Mouse (Mus musculus): ENCODE results near the gene Fancc. TPM values are rescaled to one million over a fixed set of nuclear protein-coding genes. Genes with fewer than 3 reads are reported as not detected.

Gene Fancc
- polyA plus RNA-seq, 1 experiment from 2014 or later: 28.7 TPM

GRCm38 (mm10) chr13:63309563-63309962 is 187.5 kb downstream of the Fancc start:
- H3K27ac ChIP-seq: no peak overlapping the region
- no peak overlapping the region for H3K4me3 ChIP-seq
- H3K4me2 ChIP-seq: no peak overlapping the region
- H3K9ac ChIP-seq: no peak overlapping the region
- 68% methylated on average over 3 of the region's 3 CpGs for WGBS
- H3K27me3 ChIP-seq: no peaks in the 10 kb centered on the region
- ATAC-seq (ENCODE audit: borderline replicate concordance, extremely low read depth, low FRiP score, low TSS enrichment): no peak
- H3K9me3 ChIP-seq: no peaks in the 10 kb centered on the region
- 0 out of 2 replicates have a peak, but pooled peaks cover 6% of the 10 kb centered on the region for H3K36me3 ChIP-seq
- H3K4me1 ChIP-seq: 0 out of 2 replicates have a peak, but pooled peaks cover 4% of the 10 kb centered on the region

- H3K27ac ChIP-seq: no peak overlapping the region
- no peak overlapping the region for H3K4me3 ChIP-seq
- peaks cover 33% of the 10 kb centered on the region for H3K36me3 ChIP-seq
- 76% methylated on average over 5 of the region's 5 CpGs for WGBS
- H3K9me3 ChIP-seq: no peaks in the 10 kb centered on the region
- H3K4me2 ChIP-seq: no peak overlapping the region
- ATAC-seq (ENCODE audit: borderline replicate concordance, extremely low read depth, low FRiP score, low TSS enrichment): no peak; the same call in 1 of the 2 replicates
- no peak overlapping the region for H3K9ac ChIP-seq
- H3K4me1 ChIP-seq: 0 out of 2 replicates have a peak, but pooled peaks cover 4% of the 10 kb centered on the region
- no peaks in the 10 kb centered on the region for H3K27me3 ChIP-seq
Observed at GRCm38 (mm10) chr13:63306768-63307167, 190.3 kb downstream of the Fancc start.

GRCm38 (mm10) chr13:63305160-63306011 is 191.7 kb downstream of the Fancc start:
- no peaks in the 10 kb centered on the region for H3K9me3 ChIP-seq
- no peak overlapping the region for H3K4me2 ChIP-seq
- peaks cover 47% of the 10 kb centered on the region for H3K36me3 ChIP-seq
- no peak overlapping the region for H3K4me3 ChIP-seq
- 0 out of 2 replicates have a peak, but pooled peaks cover 4% of the 10 kb centered on the region for H3K4me1 ChIP-seq
- peak; percentile 15; the same call in 1 of the 2 replicates for ATAC-seq (ENCODE audit: borderline replicate concordance, extremely low read depth, low FRiP score, low TSS enrichment)
- no peak overlapping the region for H3K9ac ChIP-seq
- WGBS: 66% methylated on average over 16 of the region's 16 CpGs
- H3K27ac ChIP-seq: 0 out of 2 replicates have a peak overlapping the region, but pooled peaks have one; percentile 6
- no peaks in the 10 kb centered on the region for H3K27me3 ChIP-seq

GRCm38 (mm10) chr13:63304799-63305159 is 192.3 kb downstream of the Fancc start:
- Histone ChIP-seq H3K4me2 (no peak overlapping the region), H3K9me3 (no peaks in the 10 kb centered on the region), H3K27me3 (no peaks in the 10 kb centered on the region), H3K4me3 (no peak overlapping the region), H3K4me1 (0 out of 2 replicates have a peak, but pooled peaks cover 4% of the 10 kb centered on the region), H3K9ac (no peak overlapping the region), H3K27ac (no peak overlapping the region), H3K36me3 (peaks cover 53% of the 10 kb centered on the region)
- no peak for ATAC-seq (ENCODE audit: borderline replicate concordance, extremely low read depth, low FRiP score, low TSS enrichment)
- 61% methylated on average over 3 of the region's 3 CpGs for WGBS

- Histone ChIP-seq H3K4me2 (no peak overlapping the region), H3K9me3 (no peaks in the 10 kb centered on the region), H3K36me3 (peaks cover 56% of the 10 kb centered on the region), H3K4me3 (no peak overlapping the region), H3K27ac (no peak overlapping the region), H3K27me3 (no peaks in the 10 kb centered on the region), H3K9ac (no peak overlapping the region), H3K4me1 (0 out of 2 replicates have a peak, but pooled peaks cover 4% of the 10 kb centered on the region)
- 0 out of 2 replicates have a peak, but pooled peaks have one; percentile 9 for ATAC-seq (ENCODE audit: borderline replicate concordance, extremely low read depth, low FRiP score, low TSS enrichment)
- 42% methylated on average over 6 of the region's 6 CpGs for WGBS
Observed at GRCm38 (mm10) chr13:63304124-63304792, 192.8 kb downstream of the Fancc start.

- Histone ChIP-seq H3K9me3 (no peaks in the 10 kb centered on the region), H3K27ac (no peak overlapping the region), H3K9ac (no peak overlapping the region), H3K4me2 (no peak overlapping the region), H3K36me3 (peaks cover 75% of the 10 kb centered on the region), H3K4me3 (no peak overlapping the region), H3K4me1 (0 out of 2 replicates have a peak, but pooled peaks cover 4% of the 10 kb centered on the region), H3K27me3 (no peaks in the 10 kb centered on the region)
- WGBS: 91% methylated on average over 5 of the region's 5 CpGs
- ATAC-seq (ENCODE audit: borderline replicate concordance, extremely low read depth, low FRiP score, low TSS enrichment): no peak
Observed at GRCm38 (mm10) chr13:63302381-63302780, 194.7 kb downstream of the Fancc start.

GRCm38 (mm10) chr13:63301764-63302209 is 195.3 kb downstream of the Fancc start:
- no peak overlapping the region for H3K4me2 ChIP-seq
- H3K4me3 ChIP-seq: no peak overlapping the region
- H3K36me3 ChIP-seq: peaks cover 81% of the 10 kb centered on the region
- H3K4me1 ChIP-seq: 0 out of 2 replicates have a peak, but pooled peaks cover 4% of the 10 kb centered on the region
- H3K27ac ChIP-seq: no peak overlapping the region
- 51% methylated on average over 3 of the region's 3 CpGs for WGBS
- H3K9ac ChIP-seq: no peak overlapping the region
- no peaks in the 10 kb centered on the region for H3K9me3 ChIP-seq
- H3K27me3 ChIP-seq: no peaks in the 10 kb centered on the region
- ATAC-seq (ENCODE audit: borderline replicate concordance, extremely low read depth, low FRiP score, low TSS enrichment): no peak

- 78% methylated on average over 7 of the region's 7 CpGs for WGBS
- Histone ChIP-seq H3K9me3 (no peaks in the 10 kb centered on the region), H3K4me2 (no peak overlapping the region), H3K9ac (no peak overlapping the region), H3K4me3 (no peak overlapping the region), H3K4me1 (0 out of 2 replicates have a peak, but pooled peaks cover 4% of the 10 kb centered on the region), H3K36me3 (peaks cover 90% of the 10 kb centered on the region), H3K27ac (no peak overlapping the region), H3K27me3 (no peaks in the 10 kb centered on the region)
- ATAC-seq (ENCODE audit: borderline replicate concordance, extremely low read depth, low FRiP score, low TSS enrichment): no peak
Observed at GRCm38 (mm10) chr13:63300929-63301328, 196.1 kb downstream of the Fancc start.

GRCm38 (mm10) chr13:63298931-63299330 is 198.1 kb downstream of the Fancc start:
- WGBS: 85% methylated on average over 5 of the region's 5 CpGs
- peaks cover 11% of the 10 kb centered on the region for H3K4me1 ChIP-seq
- H3K27me3 ChIP-seq: no peaks in the 10 kb centered on the region
- H3K36me3 ChIP-seq: peaks cover 86% of the 10 kb centered on the region
- H3K4me3 ChIP-seq: no peak overlapping the region
- ATAC-seq (ENCODE audit: borderline replicate concordance, extremely low read depth, low FRiP score, low TSS enrichment): no peak
- H3K27ac ChIP-seq: no peak overlapping the region
- no peaks in the 10 kb centered on the region for H3K9me3 ChIP-seq
- H3K4me2 ChIP-seq: no peak overlapping the region
- H3K9ac ChIP-seq: no peak overlapping the region

GRCm38 (mm10) chr13:63297933-63298332 is 199.1 kb downstream of the Fancc start:
- Histone ChIP-seq H3K4me3 (no peak overlapping the region), H3K4me2 (no peak overlapping the region), H3K27me3 (no peaks in the 10 kb centered on the region), H3K4me1 (peaks cover 18% of the 10 kb centered on the region), H3K36me3 (peaks cover 76% of the 10 kb centered on the region), H3K27ac (no peak overlapping the region), H3K9me3 (no peaks in the 10 kb centered on the region), H3K9ac (no peak overlapping the region)
- 85% methylated on average over 3 of the region's 3 CpGs for WGBS
- ATAC-seq (ENCODE audit: borderline replicate concordance, extremely low read depth, low FRiP score, low TSS enrichment): no peak

- Histone ChIP-seq H3K4me1 (peaks cover 18% of the 10 kb centered on the region), H3K4me3 (no peak overlapping the region), H3K4me2 (no peak overlapping the region), H3K27ac (no peak overlapping the region), H3K27me3 (no peaks in the 10 kb centered on the region), H3K9me3 (no peaks in the 10 kb centered on the region), H3K9ac (no peak overlapping the region), H3K36me3 (peaks cover 67% of the 10 kb centered on the region)
- ATAC-seq (ENCODE audit: borderline replicate concordance, extremely low read depth, low FRiP score, low TSS enrichment): no peak
- WGBS: 87% methylated on average over 2 of the region's 2 CpGs
Observed at GRCm38 (mm10) chr13:63297003-63297402, 200.1 kb downstream of the Fancc start.

GRCm38 (mm10) chr13:63296300-63296699 is 200.8 kb downstream of the Fancc start:
- Histone ChIP-seq H3K4me1 (peaks cover 18% of the 10 kb centered on the region), H3K4me3 (no peak overlapping the region), H3K9me3 (no peaks in the 10 kb centered on the region), H3K36me3 (peaks cover 64% of the 10 kb centered on the region), H3K4me2 (no peak overlapping the region), H3K27me3 (no peaks in the 10 kb centered on the region), H3K27ac (no peak overlapping the region), H3K9ac (no peak overlapping the region)
- WGBS: 90% methylated on average over 11 of the region's 11 CpGs
- ATAC-seq (ENCODE audit: borderline replicate concordance, extremely low read depth, low FRiP score, low TSS enrichment): no peak
